Mouse (Mus musculus): ENCODE measurements around the gene Zfp74. TPM values are rescaled to one million over a fixed set of nuclear protein-coding genes. Genes with fewer than 3 reads are reported as not detected.

The Zfp74 gene
- polyA plus RNA-seq (2014; fragmentation: Nextera tagmentation; extraction: Ambion mirVana): 12.8 and 14.7 TPM in 2 replicates

GRCm38 (mm10) chr7:29953513-29954401 lies at the start of gene Zfp74:
Gene Zfp74, minus strand, starts transcription at chr7:29954089.
- Histone ChIP-seq H3K27ac (ENCODE audit: low read depth) (peak within 1 kb of the TSS; percentile 93), H3K9me3 (ENCODE audit: control insufficient read depth, low read length) (no peaks in the 10 kb centered on the region), H3K4me2 (ENCODE audit: low read length) (peak within 1 kb of the TSS; percentile 68), H3K4me1 (replicated peaks; ENCODE audit: control insufficient read depth, insufficient read depth, low read length) (0 out of 2 replicates have a peak, but pooled peaks cover 2% of the 10 kb centered on the region), H3K27me3 (replicated peaks; ENCODE audit: control insufficient read depth, insufficient read depth, low read length) (no peaks in the 10 kb centered on the region), H3K9ac (ENCODE audit: low read length) (peak within 1 kb of the TSS; percentile 79), H3K36me3 (ENCODE audit: control insufficient read depth, insufficient read depth, low read length) (peaks cover 20% of the 10 kb centered on the region), H3K4me3 (ENCODE audit: low read depth, low read length) (peak within 1 kb of the TSS; percentile 70)
- ATAC-seq (replicated peaks; ENCODE audit: low FRiP score, low TSS enrichment, low read depth) (peak; percentile 87), DNase-seq (ENCODE audit: low spot score) (peak; percentile 94)
- under 1% methylated on average over 52 of the region's 52 CpGs for WGBS

GRCm38 (mm10) chr7:30000601-30001000 lies 46.7 kb upstream of the Zfp74 start:
- Histone ChIP-seq H3K4me3 (ENCODE audit: low read depth, low read length) (no peak overlapping the region), H3K9ac (ENCODE audit: low read length) (no peak overlapping the region), H3K36me3 (ENCODE audit: control insufficient read depth, insufficient read depth, low read length) (peaks cover 71% of the 10 kb centered on the region), H3K9me3 (ENCODE audit: control insufficient read depth, low read length) (no peaks in the 10 kb centered on the region), H3K27ac (ENCODE audit: low read depth) (no peak overlapping the region), H3K4me1 (replicated peaks; ENCODE audit: control insufficient read depth, insufficient read depth, low read length) (no peaks in the 10 kb centered on the region), H3K4me2 (ENCODE audit: low read length) (no peak overlapping the region), H3K27me3 (replicated peaks; ENCODE audit: control insufficient read depth, insufficient read depth, low read length) (no peaks in the 10 kb centered on the region)
- DNase-seq (ENCODE audit: low spot score): no peak
- WGBS: 78% methylated on average over 5 of the region's 5 CpGs
- no peak for ATAC-seq (replicated peaks; ENCODE audit: low FRiP score, low TSS enrichment, low read depth)

GRCm38 (mm10) chr7:29995134-29995533 lies 41.2 kb upstream of the Zfp74 start:
- Histone ChIP-seq H3K4me2 (ENCODE audit: low read length) (no peak overlapping the region), H3K9me3 (ENCODE audit: control insufficient read depth, low read length) (no peaks in the 10 kb centered on the region), H3K4me3 (ENCODE audit: low read depth, low read length) (no peak overlapping the region), H3K4me1 (replicated peaks; ENCODE audit: control insufficient read depth, insufficient read depth, low read length) (no peaks in the 10 kb centered on the region), H3K27me3 (replicated peaks; ENCODE audit: control insufficient read depth, insufficient read depth, low read length) (no peaks in the 10 kb centered on the region), H3K9ac (ENCODE audit: low read length) (no peak overlapping the region), H3K36me3 (ENCODE audit: control insufficient read depth, insufficient read depth, low read length) (peaks cover 78% of the 10 kb centered on the region), H3K27ac (ENCODE audit: low read depth) (no peak overlapping the region)
- ATAC-seq (replicated peaks; ENCODE audit: low FRiP score, low TSS enrichment, low read depth) (no peak), DNase-seq (ENCODE audit: low spot score) (no peak)
- 89% methylated on average over 8 of the region's 8 CpGs for WGBS

- Histone ChIP-seq H3K4me2 (ENCODE audit: low read length) (no peak overlapping the region), H3K27me3 (replicated peaks; ENCODE audit: control insufficient read depth, insufficient read depth, low read length) (no peaks in the 10 kb centered on the region), H3K4me1 (replicated peaks; ENCODE audit: control insufficient read depth, insufficient read depth, low read length) (no peaks in the 10 kb centered on the region), H3K4me3 (ENCODE audit: low read depth, low read length) (no peak overlapping the region), H3K9me3 (ENCODE audit: control insufficient read depth, low read length) (no peaks in the 10 kb centered on the region), H3K36me3 (ENCODE audit: control insufficient read depth, insufficient read depth, low read length) (peaks cover 75% of the 10 kb centered on the region), H3K27ac (ENCODE audit: low read depth) (no peak overlapping the region), H3K9ac (ENCODE audit: low read length) (no peak overlapping the region)
- DNase-seq (ENCODE audit: low spot score) (no peak), ATAC-seq (replicated peaks; ENCODE audit: low FRiP score, low TSS enrichment, low read depth) (no peak)
- 97% methylated on average over 9 of the region's 9 CpGs for WGBS
These were observed 39.5 kb upstream of the Zfp74 start for GRCm38 (mm10) chr7:29993340-29993739.

GRCm38 (mm10) chr7:29992698-29993097 lies 38.8 kb upstream of the Zfp74 start:
- WGBS: 94% methylated on average over 8 of the region's 8 CpGs
- Histone ChIP-seq H3K9me3 (ENCODE audit: control insufficient read depth, low read length) (no peaks in the 10 kb centered on the region), H3K36me3 (ENCODE audit: control insufficient read depth, insufficient read depth, low read length) (peaks cover 74% of the 10 kb centered on the region)

GRCm38 (mm10) chr7:29989031-29989430 lies 35.1 kb upstream of the Zfp74 start:
- no peak overlapping the region for H3K4me2 ChIP-seq (ENCODE audit: low read length)
- peak; percentile 78 for ATAC-seq (replicated peaks; ENCODE audit: low FRiP score, low TSS enrichment, low read depth)
- no peaks in the 10 kb centered on the region for H3K27me3 ChIP-seq (replicated peaks; ENCODE audit: control insufficient read depth, insufficient read depth, low read length)
- H3K9ac ChIP-seq (ENCODE audit: low read length): no peak overlapping the region
- peaks cover 5% of the 10 kb centered on the region; the same call in 1 of the 2 replicates for H3K4me1 ChIP-seq (replicated peaks; ENCODE audit: control insufficient read depth, insufficient read depth, low read length)
- H3K4me3 ChIP-seq (ENCODE audit: low read depth, low read length): no peak overlapping the region
- H3K9me3 ChIP-seq (ENCODE audit: control insufficient read depth, low read length): no peaks in the 10 kb centered on the region
- no peak overlapping the region for H3K27ac ChIP-seq (ENCODE audit: low read depth)
- 82% methylated on average over 11 of the region's 11 CpGs for WGBS
- DNase-seq (ENCODE audit: low spot score): peak; percentile 59
- peaks cover 73% of the 10 kb centered on the region for H3K36me3 ChIP-seq (ENCODE audit: control insufficient read depth, insufficient read depth, low read length)

More at GRCm38 (mm10) chr7:29992698-29993097, 38.8 kb upstream of the Zfp74 start:
- H3K4me2 ChIP-seq (ENCODE audit: low read length): no peak overlapping the region
- H3K4me3 ChIP-seq (ENCODE audit: low read depth, low read length): no peak overlapping the region
- ATAC-seq (replicated peaks; ENCODE audit: low FRiP score, low TSS enrichment, low read depth) (no peak), DNase-seq (ENCODE audit: low spot score) (no peak)
- no peak overlapping the region for H3K27ac ChIP-seq (ENCODE audit: low read depth)
- no peak overlapping the region for H3K9ac ChIP-seq (ENCODE audit: low read length)
- H3K4me1 ChIP-seq (replicated peaks; ENCODE audit: control insufficient read depth, insufficient read depth, low read length): no peaks in the 10 kb centered on the region
- H3K27me3 ChIP-seq (replicated peaks; ENCODE audit: control insufficient read depth, insufficient read depth, low read length): no peaks in the 10 kb centered on the region

GRCm38 (mm10) chr7:29987551-29987950 lies 33.7 kb upstream of the Zfp74 start:
- Histone ChIP-seq H3K36me3 (ENCODE audit: control insufficient read depth, insufficient read depth, low read length) (peaks cover 61% of the 10 kb centered on the region), H3K27ac (ENCODE audit: low read depth) (no peak overlapping the region), H3K9ac (ENCODE audit: low read length) (no peak overlapping the region), H3K9me3 (ENCODE audit: control insufficient read depth, low read length) (no peaks in the 10 kb centered on the region), H3K4me2 (ENCODE audit: low read length) (no peak overlapping the region), H3K27me3 (replicated peaks; ENCODE audit: control insufficient read depth, insufficient read depth, low read length) (no peaks in the 10 kb centered on the region), H3K4me3 (ENCODE audit: low read depth, low read length) (no peak overlapping the region), H3K4me1 (replicated peaks; ENCODE audit: control insufficient read depth, insufficient read depth, low read length) (peaks cover 11% of the 10 kb centered on the region)
- DNase-seq (ENCODE audit: low spot score): no peak
- WGBS: 96% methylated on average over 5 of the region's 5 CpGs
- no peak for ATAC-seq (replicated peaks; ENCODE audit: low FRiP score, low TSS enrichment, low read depth)

- peaks cover 22% of the 10 kb centered on the region for H3K4me1 ChIP-seq (replicated peaks; ENCODE audit: control insufficient read depth, insufficient read depth, low read length)
- H3K9ac ChIP-seq (ENCODE audit: low read length): no peak overlapping the region
- DNase-seq (ENCODE audit: low spot score) (no peak), ATAC-seq (replicated peaks; ENCODE audit: low FRiP score, low TSS enrichment, low read depth) (no peak)
- H3K9me3 ChIP-seq (ENCODE audit: control insufficient read depth, low read length): no peaks in the 10 kb centered on the region
- H3K4me2 ChIP-seq (ENCODE audit: low read length): 0 out of 2 replicates have a peak overlapping the region, but pooled peaks have one; percentile 2
- H3K36me3 ChIP-seq (ENCODE audit: control insufficient read depth, insufficient read depth, low read length): peaks cover 49% of the 10 kb centered on the region
- no peaks in the 10 kb centered on the region for H3K27me3 ChIP-seq (replicated peaks; ENCODE audit: control insufficient read depth, insufficient read depth, low read length)
- WGBS: 67% methylated on average over 8 of the region's 8 CpGs
- no peak overlapping the region for H3K27ac ChIP-seq (ENCODE audit: low read depth)
- no peak overlapping the region for H3K4me3 ChIP-seq (ENCODE audit: low read depth, low read length)
These were observed 32.2 kb upstream of the Zfp74 start for GRCm38 (mm10) chr7:29986101-29986500.

Measured in intestine, embryonic 14.5 days (tissue).